Mouse (Mus musculus): ENCODE data around the gene Cdc14b.

DNA sequence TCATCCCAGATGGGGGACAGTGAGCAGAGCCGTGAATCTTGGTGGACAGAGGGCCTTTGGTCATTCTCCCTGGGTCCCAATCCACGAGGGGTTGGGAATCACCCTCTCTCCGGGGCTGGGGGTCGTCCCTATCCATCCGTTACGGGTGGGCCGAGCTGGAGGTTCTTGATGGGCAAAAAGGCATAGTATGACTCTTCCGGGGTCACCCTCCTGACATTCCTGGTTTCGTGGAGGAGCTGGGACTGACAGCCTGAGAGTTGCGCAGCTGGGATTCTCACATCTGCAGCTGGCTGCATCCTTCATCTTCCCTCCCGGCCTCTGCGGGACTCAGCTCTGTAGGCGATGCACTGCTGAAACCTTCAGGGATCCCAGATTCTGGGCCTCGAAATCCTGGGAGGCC is 112.5 kb downstream of the Cdc14b start:
- TF ChIP-seq EP300 (IDR thresholded peaks at IDR 0.05; ENCODE audit: insufficient read depth, low read depth, low read length) (no peak), POLR2A (IDR thresholded peaks at IDR 0.05; ENCODE audit: insufficient read depth, low read depth, low read length) (no peak)
